Mouse (Mus musculus): ENCODE results near the gene Spata20.

- no peak for TF ChIP-seq CTCF (IDR thresholded peaks at IDR 0.05; ENCODE audit: control insufficient read depth, insufficient read depth, insufficient replicate concordance, low read depth, low read length)
- TF ChIP-seq POLR2A (IDR thresholded peaks at IDR 0.05; ENCODE audit: control insufficient read depth, low read depth, low read length) = no peak
Observed at GRCm38 (mm10) chr11:94528879-94529278, 42.9 kb upstream of the Spata20 start.

Measured in testis, adult 2 months (tissue).